Mouse (Mus musculus) adrenal gland, adult (tissue): Measurements from ENCODE around the gene Ly9.

Experiments
- DNase-seq, 2 experiments: peaks; one replicate each; pipeline ENCODE4 v3.0.0; 2022 to 2023; ENCODE audit warnings: low spot score in 1 of 2; ENCODE audit not compliant: inconsistent age in 2 of 2

Ly9 gene

GRCm38 (mm10) chr1:171604686-171605085 lies 2.5 kb downstream of the Ly9 start:
- no peak for DNase-seq

GRCm38 (mm10) chr1:171584584-171584983 lies 22.6 kb downstream of the Ly9 start:
- DNase-seq, result no peak

GRCm38 (mm10) chr1:171577168-171577567 lies 30.0 kb downstream of the Ly9 start:
- DNase-seq, result no peak

GRCm38 (mm10) chr1:171568436-171568835 lies 38.8 kb downstream of the Ly9 start:
- DNase-seq, result no peak

GRCm38 (mm10) chr1:171566777-171567176 lies 40.4 kb downstream of the Ly9 start:
- peak; percentile 37 to 83 for DNase-seq

GRCm38 (mm10) chr1:171565888-171566287 lies 41.3 kb downstream of the Ly9 start:
- DNase-seq, result no peak

GRCm38 (mm10) chr1:171564247-171564646 lies 43.0 kb downstream of the Ly9 start:
- peak; percentile 19 to 63 for DNase-seq

GRCm38 (mm10) chr1:171563042-171563441 lies 44.2 kb downstream of the Ly9 start:
- DNase-seq, result no peak

- DNase-seq, result no peak
Observed at GRCm38 (mm10) chr1:171561639-171562225, 45.5 kb downstream of the Ly9 start.

- peak in 1 of 2 experiments; percentile 37 for DNase-seq
Observed at GRCm38 (mm10) chr1:171561200-171561599, 46.0 kb downstream of the Ly9 start.

GRCm38 (mm10) chr1:171560262-171560661 lies 46.9 kb downstream of the Ly9 start:
- DNase-seq, result no peak

GRCm38 (mm10) chr1:171558898-171559297 lies 48.3 kb downstream of the Ly9 start, which contains the start of gene Cd244a:
Gene Cd244a, plus strand, starts transcription at chr1:171559193.
- DNase-seq, result peak in 1 of 2 experiments; percentile 53

- DNase-seq, result no peak
Observed at GRCm38 (mm10) chr1:171558407-171558806, 48.8 kb downstream of the Ly9 start.

GRCm38 (mm10) chr1:171556366-171556765 lies 50.8 kb downstream of the Ly9 start:
- DNase-seq, result peak in 1 of 2 experiments; percentile 69

- no peak for DNase-seq
Observed at GRCm38 (mm10) chr1:171553359-171554341, 53.6 kb downstream of the Ly9 start.

GRCm38 (mm10) chr1:171552230-171552629 lies 55.0 kb downstream of the Ly9 start:
- DNase-seq, result no peak

- no peak for DNase-seq
Observed at GRCm38 (mm10) chr1:171551326-171551725, 55.9 kb downstream of the Ly9 start.

- peak in 1 of 2 experiments; percentile 8 for DNase-seq
Observed at GRCm38 (mm10) chr1:171540694-171541093, 66.5 kb downstream of the Ly9 start.
